Mouse (Mus musculus): ENCODE measurements around the gene 4933407L21Rik. TPM values are rescaled to one million over a fixed set of nuclear protein-coding genes. Genes with fewer than 3 reads are reported as not detected.

The 4933407L21Rik gene
- total RNA-seq, 2 experiments from 2014 or later = 6.1 to 7.2 TPM

DNA sequence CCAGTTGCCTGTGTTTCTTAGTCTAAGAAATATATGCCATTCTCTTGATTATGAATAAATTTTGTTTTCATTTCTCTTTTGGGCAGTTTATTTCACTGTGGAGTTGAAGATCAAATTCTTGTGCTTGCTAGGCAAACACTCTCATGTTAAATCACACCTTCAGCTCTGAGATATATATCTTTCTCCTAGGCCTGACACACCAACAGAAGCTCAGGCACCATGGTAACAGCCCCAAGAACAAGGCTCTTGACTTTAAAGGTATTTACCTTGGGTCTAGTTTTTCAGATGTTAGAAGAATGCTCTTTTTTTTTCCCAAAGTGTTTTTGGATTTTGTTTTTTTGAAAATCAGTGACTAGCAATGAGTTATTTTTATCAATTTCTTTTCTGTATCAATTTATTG lies 12.4 kb upstream of the 4933407L21Rik start:
- no peak for DNase-seq
- intact Hi-C loops (cut with DNase I) = no loop called here

DNA sequence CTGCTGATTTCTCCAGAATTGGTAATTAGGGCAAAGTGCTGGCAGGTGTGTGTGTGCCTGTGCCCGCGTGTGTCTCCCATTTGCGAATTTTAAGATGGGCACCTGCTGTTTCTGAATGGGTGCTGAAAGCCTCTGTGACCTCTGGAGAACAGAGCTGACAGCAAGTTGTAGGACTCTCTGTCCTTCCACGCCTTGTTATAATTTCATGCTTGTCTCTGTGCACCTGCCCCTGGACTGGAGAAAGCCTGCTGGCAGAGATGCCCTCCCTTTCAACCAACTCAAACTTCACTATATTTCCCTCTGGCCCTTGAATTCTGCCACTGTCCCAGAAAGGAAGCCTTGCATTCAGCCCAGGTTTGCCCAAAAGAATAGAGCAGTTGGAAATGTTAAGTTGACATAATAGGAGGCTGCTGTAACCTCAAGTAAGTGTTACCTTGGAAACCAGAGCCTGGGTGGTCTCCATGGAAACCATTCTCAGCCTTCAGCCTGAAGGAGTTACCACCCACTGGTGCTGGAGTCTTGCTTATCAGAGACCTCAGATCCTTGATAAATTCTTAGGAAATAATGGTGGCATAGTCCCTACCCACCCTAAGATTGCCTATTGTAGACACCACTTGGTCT lies 11.3 kb upstream of the 4933407L21Rik start:
- DNase-seq = no peak
- intact Hi-C loops (cut with DNase I) = no loop called here

DNA sequence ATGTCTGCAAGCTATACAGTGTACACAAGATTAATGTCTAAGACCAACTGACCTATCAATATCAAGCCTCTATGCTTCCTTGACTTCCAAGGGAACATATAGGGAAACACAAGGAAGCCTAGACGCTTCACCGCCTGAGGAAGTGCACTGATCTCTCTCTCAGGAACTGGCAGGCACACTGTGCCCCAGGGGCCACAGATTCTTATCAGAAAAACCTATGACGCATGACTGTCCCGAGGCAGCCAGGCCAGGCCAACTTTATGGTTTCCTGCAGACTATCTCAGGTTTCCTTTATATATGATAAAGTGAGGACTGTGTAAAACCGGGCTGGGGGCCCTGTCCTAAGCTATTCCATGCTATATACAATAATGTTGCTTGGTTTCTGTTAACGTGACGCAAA lies 8.7 kb upstream of the 4933407L21Rik start:
- DNase-seq = no peak
- intact Hi-C loops (cut with DNase I) = no loop called here

DNA sequence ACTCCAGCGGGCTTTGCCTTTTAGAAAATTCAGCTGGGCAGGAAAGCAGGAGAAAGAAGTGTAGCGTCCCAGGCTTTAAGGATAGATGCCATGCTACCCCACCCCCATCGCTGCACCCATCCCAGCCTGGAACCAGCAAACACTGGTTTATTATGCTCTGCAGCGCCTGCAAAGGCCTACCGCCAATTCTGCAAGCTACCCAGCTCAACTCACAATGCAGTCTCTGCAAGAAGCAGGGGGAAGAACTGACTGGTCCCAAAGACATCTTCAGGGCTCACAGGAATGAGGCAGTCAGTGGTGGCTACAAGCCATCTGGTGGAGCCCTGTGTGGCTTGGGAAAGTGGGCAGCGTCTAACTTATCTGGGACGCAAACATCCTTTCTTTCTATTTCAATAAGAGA lies 6.6 kb upstream of the 4933407L21Rik start:
- intact Hi-C loops (cut with DNase I) = no loop called here
- peak; percentile 58 for DNase-seq

DNA sequence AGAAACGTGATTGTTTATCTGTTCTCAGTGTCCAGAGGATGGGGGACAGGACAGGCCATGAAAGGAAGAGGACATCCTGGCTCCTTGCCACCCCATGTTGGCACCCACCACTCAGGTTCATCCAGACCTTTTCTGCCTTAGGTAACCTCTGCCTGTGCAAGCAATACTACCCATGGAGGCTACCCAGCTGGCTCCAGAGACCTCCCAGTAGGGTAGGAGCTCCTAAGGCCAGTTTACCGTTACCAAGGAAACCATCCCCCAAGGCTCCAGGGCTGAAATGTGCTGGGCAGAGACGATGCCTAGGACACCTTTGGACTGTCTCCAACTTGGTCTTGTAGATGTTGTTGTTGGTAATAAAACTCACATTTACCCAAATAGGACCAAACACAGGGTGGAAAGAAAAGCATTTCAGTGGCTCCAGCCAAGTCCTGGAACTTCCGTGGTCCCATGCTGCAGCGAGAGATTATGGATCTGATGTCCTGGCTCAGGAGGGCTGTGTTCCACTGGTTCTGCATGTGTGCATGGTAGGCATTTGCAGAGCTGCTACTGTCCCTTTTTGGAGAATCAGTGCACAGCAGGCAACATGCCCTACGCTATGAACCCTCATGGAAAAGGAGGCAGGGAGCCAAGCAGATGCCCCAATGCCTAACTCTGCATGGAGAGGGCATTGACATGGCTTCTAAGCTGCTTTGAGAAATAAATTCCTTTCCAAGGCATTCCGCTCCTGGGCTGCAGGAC lies 6.0 kb upstream of the 4933407L21Rik start:
- intact Hi-C loops (cut with DNase I) = no loop called here
- DNase-seq = peak; percentile 60

DNA sequence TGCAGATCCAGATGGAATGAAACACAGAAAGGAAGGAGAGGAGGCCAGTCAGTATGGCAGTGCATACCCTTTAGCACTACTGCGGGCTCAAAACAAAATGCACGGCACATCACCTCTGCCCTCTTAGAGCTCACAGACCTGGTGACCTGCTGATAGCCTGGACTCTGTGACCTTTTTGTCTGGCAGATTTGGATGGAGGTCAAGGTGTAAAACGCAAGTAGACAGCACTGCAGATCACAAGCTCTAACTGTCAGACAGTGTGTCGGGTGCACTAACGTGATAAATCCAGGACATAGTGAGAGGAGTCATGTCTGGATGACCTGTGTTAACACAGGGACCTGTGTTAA lies 5.4 kb upstream of the 4933407L21Rik start:
- no peak for DNase-seq
- intact Hi-C loops (cut with DNase I) = no loop called here

DNA sequence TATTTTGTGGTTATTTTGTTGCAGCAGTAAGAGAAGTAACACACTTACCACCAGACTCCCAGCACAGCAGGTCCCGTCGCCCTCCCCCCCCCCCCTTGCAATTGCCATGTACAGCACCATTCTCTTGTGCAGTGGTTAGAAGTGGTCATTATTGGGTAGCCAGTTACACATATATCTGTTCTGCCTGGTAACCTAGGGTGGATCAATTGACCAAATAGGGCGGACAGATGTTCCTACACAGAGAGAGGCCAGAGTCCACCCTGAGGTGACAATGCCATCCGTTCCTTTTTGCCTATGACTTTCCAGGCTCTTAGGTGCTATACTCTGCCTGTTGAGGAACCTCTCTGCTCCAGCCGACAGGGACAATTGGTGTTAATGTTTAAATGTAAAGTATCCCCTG lies 3.1 kb upstream of the 4933407L21Rik start:
- no peak for DNase-seq
- intact Hi-C loops (cut with DNase I) = no loop called here

DNA sequence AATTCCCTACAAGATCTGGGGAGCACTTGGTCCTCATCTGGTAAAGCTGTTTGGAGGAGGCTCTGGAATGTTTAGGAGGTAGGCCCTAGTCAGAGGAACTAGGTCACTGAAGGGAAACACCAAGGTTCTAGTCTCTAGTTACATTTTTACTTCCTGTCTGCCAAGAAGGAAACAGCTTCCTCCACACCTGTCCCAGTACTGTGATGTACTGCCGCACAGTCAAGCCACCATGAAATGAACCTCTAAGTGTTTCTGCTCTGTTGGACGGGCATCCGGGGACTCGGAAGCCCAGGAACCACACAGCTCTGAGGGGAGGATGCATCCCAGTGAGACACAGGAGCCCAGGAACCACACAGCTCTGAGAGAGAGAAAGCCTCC lies 394 bp downstream of the 4933407L21Rik start:
- intact Hi-C loops (cut with DNase I) = no loop called here
- no peak for DNase-seq

DNA sequence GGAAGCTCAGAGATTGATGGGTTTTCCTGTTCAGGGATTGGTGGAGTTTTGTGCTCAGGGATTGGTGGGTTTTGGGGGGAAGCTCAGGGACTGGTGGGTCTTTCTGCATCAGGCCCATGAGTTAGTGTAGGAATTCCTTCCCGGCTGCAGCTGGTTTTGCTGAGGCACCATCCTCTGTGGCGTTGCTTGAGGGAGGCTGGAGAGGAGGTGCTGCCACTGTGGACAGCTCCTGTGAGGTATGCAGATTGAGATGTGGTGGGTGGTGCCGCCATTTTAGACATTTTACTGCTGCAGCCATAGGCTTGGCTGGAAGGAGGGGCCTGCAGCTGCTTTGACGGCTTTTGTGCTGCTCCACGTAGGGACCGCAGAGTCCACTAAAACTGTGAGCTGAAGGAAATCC lies 1.1 kb downstream of the 4933407L21Rik start:
- no peak for DNase-seq
- intact Hi-C loops (cut with DNase I) = no loop called here

DNA sequence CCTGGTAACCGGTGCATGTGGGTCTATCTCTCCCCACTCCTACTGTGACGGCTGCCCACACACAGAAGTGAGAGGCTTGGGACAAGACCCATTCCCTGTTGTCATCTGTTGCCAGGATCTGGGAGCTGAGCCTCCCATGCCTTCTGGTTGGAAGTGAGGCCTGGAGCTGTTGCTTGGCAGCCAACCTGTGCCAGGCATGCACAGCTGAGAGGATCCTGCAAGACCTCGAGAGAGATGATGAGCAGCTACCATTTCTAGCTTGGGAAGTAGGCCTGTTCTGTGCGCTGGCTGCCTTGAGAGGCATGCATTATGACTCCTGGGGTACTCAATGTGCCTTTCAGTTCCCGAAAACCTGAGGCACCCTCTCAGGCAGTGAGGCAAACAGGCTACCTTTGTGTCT lies 2.9 kb downstream of the 4933407L21Rik start:
- intact Hi-C loops (cut with DNase I) = loop anchor here (10.0 kb wide), 1 partner anchor 76 kb away; no protein-coding TSS in a partner anchor
- peak; percentile 51 for DNase-seq

DNA sequence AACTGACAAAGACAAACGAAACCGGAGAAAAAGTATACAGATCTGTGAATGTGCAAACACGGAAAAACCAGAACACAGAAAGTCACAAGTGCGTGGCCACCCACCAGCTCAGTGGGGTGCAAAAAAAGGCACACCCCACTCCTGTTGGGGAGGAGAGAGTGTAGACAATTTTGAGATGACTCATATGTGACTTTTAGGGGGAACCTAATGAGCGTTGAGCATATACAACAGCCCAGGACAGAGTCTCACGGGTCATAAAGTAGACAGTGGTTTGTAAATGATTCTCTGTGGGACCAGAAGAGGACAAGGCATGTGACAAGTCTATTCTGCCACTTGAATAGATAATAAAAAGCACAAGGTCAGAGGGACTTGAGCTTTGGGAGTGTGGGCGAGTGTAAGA lies 4.9 kb downstream of the 4933407L21Rik start:
- intact Hi-C loops (cut with DNase I) = loop anchor here (10.0 kb wide), 1 partner anchor 78 kb away; no protein-coding TSS in a partner anchor
- DNase-seq = no peak

DNA sequence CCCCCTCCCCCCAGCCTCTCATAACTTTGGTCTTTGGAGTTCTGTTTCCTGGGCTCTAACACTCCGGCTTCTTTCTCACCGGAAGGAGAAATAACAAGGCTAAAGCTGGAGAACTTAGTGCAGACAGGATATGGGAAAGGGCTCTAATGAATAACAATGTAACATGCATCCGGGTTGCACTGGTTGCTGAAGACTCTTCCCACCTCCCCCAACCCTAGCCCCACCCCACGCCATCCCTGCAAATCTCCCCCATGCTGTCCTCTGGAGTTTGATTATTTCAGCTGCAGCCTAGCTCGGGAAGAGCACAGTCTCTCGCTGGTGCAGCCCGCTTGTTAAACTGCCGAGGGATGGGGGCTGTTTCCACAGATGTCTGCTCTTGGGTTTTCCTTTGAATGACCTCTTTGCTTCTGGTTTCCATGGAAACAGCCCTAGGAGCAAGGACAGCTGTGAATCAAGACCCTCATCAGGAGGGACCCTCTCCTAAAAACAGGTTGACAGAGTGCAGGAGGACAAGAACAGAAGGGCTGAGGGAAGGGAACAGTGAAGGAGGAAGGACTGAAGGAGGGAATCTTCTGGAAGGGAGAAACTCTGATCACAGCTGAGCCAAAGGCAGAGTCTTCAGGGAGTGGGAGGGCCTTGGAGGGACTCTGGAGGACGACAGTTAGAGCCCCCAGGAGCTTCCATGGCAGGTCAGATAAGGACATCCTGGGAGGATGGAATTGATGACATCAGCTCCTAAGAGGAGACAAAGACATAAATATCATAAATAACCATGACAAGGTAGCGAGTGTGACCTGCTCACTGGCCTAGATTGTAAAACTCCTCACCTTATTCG lies 5.6 kb downstream of the 4933407L21Rik start:
- no peak for DNase-seq
- intact Hi-C loops (cut with DNase I) = loop anchor here (10.0 kb wide), 1 partner anchor 79 kb away; no protein-coding TSS in a partner anchor

DNA sequence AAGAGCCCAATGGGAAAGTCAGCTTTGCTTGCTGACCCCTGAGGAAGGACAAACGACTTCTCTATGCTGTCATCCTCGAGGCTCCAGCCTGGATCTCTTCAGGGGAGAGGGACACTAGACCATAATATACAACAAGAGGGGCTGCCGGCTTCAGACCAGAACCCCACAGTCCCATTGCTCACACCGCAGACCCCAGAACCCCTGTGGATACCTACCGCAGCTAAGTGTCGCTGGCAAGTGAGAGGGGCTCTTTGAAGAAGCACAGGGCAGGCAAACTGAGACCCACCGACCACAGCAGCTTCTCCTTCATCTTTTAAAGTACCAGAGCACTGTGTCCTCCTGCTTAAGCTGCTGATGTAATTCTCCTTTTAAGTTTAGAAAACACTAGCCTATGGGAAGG lies 6.3 kb downstream of the 4933407L21Rik start:
- intact Hi-C loops (cut with DNase I) = loop anchor here (10.0 kb wide), 1 partner anchor 80 kb away; no protein-coding TSS in a partner anchor
- no peak for DNase-seq

DNA sequence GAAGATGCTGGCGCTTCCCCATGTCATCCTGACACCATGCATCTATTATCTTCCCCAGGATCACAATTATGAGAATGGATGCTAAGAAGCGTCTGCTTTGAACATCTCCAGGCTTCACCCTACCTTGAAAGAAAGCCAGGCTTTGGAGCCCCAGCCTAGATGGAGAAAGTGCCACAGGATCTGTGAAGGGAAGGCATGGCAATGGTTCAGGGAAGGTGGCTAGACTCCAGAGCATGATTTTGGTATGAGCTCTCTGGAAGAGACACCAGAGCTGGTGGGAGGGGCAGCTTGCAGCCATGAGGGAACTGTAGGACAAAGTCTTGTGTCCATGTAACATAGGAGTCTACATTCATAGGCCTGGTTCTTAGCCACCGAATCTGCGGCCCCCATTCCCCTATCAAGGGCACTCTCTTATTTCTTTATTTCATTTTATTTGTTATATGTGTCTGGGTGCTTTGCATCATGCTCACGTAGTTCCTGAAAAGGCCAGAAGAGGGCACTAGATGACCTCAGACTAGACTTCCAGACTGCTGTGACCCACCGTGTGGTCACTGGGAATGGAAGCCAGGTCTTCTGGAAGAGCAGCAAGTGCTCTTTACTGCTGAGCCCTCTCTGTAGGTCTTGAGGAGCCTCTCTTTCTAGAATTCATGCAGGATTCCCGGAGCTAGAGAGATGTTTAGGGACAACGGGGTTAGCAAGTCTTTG lies 7.0 kb downstream of the 4933407L21Rik start:
- peak; percentile 67 for DNase-seq
- intact Hi-C loops (cut with DNase I) = loop anchor here (5.0 to 10.0 kb wide), 2 partner anchors 72 to 80 kb away; no protein-coding TSS in a partner anchor

DNA sequence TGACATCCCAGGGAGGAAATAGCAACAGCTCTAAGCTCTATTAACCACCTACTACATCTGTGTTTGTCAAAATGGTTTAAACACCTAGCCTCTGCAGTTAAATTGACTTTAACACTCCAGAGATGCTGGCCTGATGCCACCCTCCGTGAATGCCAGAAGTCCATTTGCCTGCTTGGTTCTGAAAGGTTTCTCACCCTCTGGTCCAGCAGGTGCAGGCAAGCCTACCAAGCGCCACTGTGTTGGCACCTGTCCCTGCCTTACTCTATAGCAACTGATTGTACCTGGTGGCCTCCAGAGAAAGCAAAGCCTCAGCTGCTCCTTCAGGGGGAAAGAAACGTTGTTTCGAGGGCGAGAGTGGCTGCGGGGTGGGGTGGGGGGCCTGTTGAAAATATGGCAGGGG lies 8.0 kb downstream of the 4933407L21Rik start:
- intact Hi-C loops (cut with DNase I) = loop anchor here (5.0 to 10.0 kb wide), 2 partner anchors 71 to 81 kb away; no protein-coding TSS in a partner anchor
- no peak for DNase-seq

DNA sequence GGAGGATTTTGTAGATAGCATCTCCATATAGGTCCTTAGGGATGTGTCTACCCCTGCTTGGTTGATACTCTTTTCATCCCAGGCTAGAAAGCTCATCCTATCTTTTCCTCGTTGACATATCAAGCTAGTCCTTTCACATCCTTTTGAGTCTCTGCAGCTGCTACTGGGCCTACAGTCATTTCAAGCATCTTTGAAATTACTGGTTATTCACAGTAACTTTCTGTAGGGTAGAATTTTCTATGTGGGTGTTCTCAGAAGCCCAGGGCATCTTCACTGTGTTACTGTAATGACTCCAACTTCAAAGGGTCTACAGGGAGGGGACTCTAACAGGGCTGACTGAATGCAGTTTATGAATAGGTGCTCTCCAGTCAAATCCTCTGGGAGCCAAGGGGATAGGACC lies 9.0 kb downstream of the 4933407L21Rik start:
- DNase-seq = no peak
- intact Hi-C loops (cut with DNase I) = loop anchor here (5.0 to 10.0 kb wide), 2 partner anchors 70 to 83 kb away; no protein-coding TSS in a partner anchor

DNA sequence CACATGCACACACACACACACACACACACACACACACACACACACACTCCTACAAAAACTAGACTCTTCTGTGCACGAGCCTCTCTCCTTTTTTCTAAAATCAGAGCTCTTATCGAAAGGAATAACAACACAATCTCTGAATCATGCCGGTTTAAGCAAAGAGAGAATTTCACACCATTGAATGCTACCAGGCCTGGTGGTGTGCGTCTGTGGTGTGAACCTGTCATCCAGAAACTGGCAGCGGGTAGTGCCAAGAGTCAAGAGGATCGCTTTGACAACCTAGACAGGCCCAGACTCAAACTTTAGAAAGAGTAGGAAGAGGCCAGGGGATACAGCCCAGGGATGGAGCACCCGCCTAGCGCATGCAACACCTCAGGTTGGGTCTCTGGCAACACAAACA lies 14.0 kb downstream of the 4933407L21Rik start:
- no peak for DNase-seq

DNA sequence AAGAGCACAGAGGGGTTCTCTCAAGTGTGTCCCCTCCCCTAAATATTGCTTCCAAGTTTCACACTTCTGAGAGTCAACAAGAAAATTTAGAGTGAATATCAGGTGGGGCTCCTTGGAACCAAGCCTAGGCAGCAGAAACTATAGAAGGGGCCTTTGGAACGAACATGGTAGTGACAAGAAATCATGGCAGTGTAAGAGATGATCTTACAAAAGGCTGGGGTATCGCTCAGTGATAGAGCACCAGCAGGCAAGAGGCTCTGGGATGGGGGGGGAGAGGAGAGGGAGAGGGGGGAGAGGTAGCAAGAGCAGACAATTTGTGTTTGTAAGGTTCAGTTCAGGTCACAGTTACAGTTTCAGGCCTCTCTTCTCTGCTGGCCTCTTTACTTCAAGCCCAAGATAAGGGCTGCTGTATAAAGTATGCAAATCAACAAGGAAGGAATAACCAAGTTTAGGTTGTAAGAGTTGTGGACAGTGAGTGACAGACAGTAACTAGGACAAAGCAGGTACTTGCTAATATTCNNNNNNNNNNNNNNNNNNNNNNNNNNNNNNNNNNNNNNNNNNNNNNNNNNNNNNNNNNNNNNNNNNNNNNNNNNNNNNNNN lies 20.9 kb downstream of the 4933407L21Rik start:
- intact Hi-C loops (cut with DNase I) = no loop called here

More for the DNA sequence above, 14.0 kb downstream of the 4933407L21Rik start:
- intact Hi-C loops (cut with DNase I) = no loop called here

DNA sequence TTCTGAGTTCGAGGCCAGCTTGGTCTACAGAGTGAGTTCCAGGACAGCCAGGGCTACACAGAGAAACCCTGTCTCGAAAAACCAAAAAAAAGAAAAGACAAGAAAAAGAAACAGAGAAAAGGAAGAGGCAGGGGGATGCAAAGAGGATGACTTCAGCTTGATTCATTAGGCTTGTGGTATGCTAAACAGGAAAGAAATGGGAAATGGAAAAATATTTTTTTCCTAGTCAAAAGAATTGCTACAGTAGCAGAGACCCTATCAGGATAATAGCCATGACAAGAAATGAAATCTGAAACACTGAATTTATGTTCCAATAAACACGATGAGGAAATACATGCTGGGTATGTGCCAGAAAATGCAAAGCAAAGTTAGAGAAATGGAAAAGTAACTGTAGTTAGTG lies 26.9 kb downstream of the 4933407L21Rik start:
- DNase-seq = no peak
- intact Hi-C loops (cut with DNase I) = no loop called here

More for the DNA sequence above, 20.9 kb downstream of the 4933407L21Rik start:
- no peak for DNase-seq

DNA sequence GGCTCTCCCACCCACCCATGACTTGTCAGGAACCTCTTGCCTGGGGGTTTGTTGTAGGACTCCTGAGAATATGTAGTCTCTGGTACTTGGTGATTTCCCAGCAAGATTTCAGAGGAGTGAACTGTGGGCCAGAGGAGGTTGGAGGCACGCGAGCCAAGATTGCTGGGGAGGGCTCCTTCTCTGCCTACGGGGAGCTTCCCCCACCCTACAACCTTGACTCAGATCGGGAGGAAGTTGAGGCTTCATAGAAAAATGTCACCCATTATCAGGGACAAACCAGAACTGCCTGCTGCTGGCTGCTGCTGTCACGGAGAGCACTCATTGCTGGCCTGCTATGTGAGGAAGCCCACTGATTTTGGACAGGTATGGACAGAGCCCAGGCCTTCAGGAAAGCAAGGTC lies 29.0 kb downstream of the 4933407L21Rik start:
- DNase-seq = no peak

More for the DNA sequence above, 29.0 kb downstream of the 4933407L21Rik start:
- intact Hi-C loops (cut with DNase I) = no loop called here
